Mouse (Mus musculus) lung, postnatal 0 days (tissue): Measurements from ENCODE around the gene Armh4.

Experiments used
- CTCF ChIP-seq: IDR thresholded peaks from 2 replicates; pipeline ENCODE4 v1.5.1; 2016; ENCODE audit warnings: antibody characterized with exemption, mild to moderate bottlenecking
- EP300 ChIP-seq: IDR thresholded peaks from 2 replicates; pipeline ENCODE4 v1.6.1; 2016; ENCODE audit warnings: antibody characterized with exemption, mild to moderate bottlenecking, control low read depth

DNA sequence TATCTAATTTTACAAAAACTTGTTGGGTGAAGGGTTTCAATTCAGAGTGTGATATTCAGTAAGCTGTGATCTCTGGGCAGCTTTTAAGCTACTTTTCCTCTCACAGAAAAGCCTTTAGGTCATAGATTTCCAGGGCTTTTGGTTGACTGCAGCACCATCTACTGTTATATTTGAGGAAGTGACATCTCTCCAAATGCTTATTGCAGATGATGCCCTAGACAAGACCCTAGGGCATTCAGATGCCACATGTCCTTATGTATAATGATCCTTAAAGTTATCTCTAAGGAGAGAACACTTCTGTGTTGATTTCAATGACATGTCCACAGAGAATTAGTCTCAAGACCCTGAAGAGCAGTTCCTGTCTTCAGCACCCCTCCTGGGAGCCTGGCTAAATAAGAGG is 49.2 kb downstream of the Armh4 start:
- TF ChIP-seq CTCF = peak; percentile 65
- no peak for TF ChIP-seq EP300
